Mouse (Mus musculus): Measurements from ENCODE around the gene Iqcf3. TPM values are rescaled to one million over a fixed set of nuclear protein-coding genes. Genes with fewer than 3 reads are reported as not detected.
A peak's percentile ranks its signal among the peaks of the same experiment; 100 is the strongest.
"Not testable (repeated sequence)": the region's sequence is repeated elsewhere in the genome, so short reads cannot be mapped to it uniquely, and the experiment has no call there.

Gene Iqcf3
- not detected for total RNA-seq (2021)
- long read RNA-seq, experiment 1, result 0 reads
- long read RNA-seq, experiment 2, partial matches to known transcripts, result 0 of 1 reads
- long read RNA-seq, experiment 2, other reads (novel, unspliced or antisense), result 1 of 1 reads

GRCm38 (mm10) chr9:106561531-106561930 is at the start of gene Iqcf3:
Gene Iqcf3 (minus strand): TSS chr9:106561631.
- DNase-seq (ENCODE audit: low spot score in 2 of 2), result no peak
- intact Hi-C loops (cut with DNase I), result no loop called here

GRCm38 (mm10) chr9:106610727-106611126 is 49.3 kb upstream of the Iqcf3 start:
- DNase-seq (ENCODE audit: low spot score in 2 of 2), result no peak
- intact Hi-C loops (cut with DNase I), result no loop called here

GRCm38 (mm10) chr9:106600546-106600945 is 39.1 kb upstream of the Iqcf3 start:
- DNase-seq (ENCODE audit: low spot score in 2 of 2), result peak; percentile 61 to 80
- intact Hi-C loops (cut with DNase I), result loop anchor here (2.0 kb wide), 1 partner anchor 42 kb away; no protein-coding TSS in a partner anchor

GRCm38 (mm10) chr9:106598466-106598865 is 37.0 kb upstream of the Iqcf3 start:
- intact Hi-C loops (cut with DNase I), result no loop called here
- DNase-seq (ENCODE audit: low spot score in 2 of 2), result no peak

- intact Hi-C loops (cut with DNase I), result no loop called here
- DNase-seq (ENCODE audit: low spot score in 2 of 2), result peak; percentile 30 to 43
Observed at GRCm38 (mm10) chr9:106595836-106596235, 34.4 kb upstream of the Iqcf3 start.

- intact Hi-C loops (cut with DNase I); DNase-seq (ENCODE audit: low spot score in 2 of 2): not testable (repeated sequence)
Observed at GRCm38 (mm10) chr9:106595402-106595801, 34.0 kb upstream of the Iqcf3 start.

- intact Hi-C loops (cut with DNase I), result no loop called here
- DNase-seq (ENCODE audit: low spot score in 2 of 2), result peak in 1 of 2 experiments; percentile 51
Observed at GRCm38 (mm10) chr9:106592158-106592557, 30.7 kb upstream of the Iqcf3 start.

- intact Hi-C loops (cut with DNase I), result no loop called here
Observed at GRCm38 (mm10) chr9:106582552-106582951, 21.1 kb upstream of the Iqcf3 start.

GRCm38 (mm10) chr9:106580016-106580415 is 18.6 kb upstream of the Iqcf3 start:
- peak in 1 of 2 experiments; percentile 48 for DNase-seq (ENCODE audit: low spot score in 2 of 2)
- intact Hi-C loops (cut with DNase I), result no loop called here

More at GRCm38 (mm10) chr9:106582552-106582951, 21.1 kb upstream of the Iqcf3 start:
- DNase-seq (ENCODE audit: low spot score in 2 of 2), result no peak

GRCm38 (mm10) chr9:106576112-106576511 is 14.7 kb upstream of the Iqcf3 start:
- intact Hi-C loops (cut with DNase I), result loop anchor here (5.0 kb wide), 1 partner anchor 34 kb away; no protein-coding TSS in a partner anchor
- no peak for DNase-seq (ENCODE audit: low spot score in 2 of 2)

- intact Hi-C loops (cut with DNase I), result no loop called here
- DNase-seq (ENCODE audit: low spot score in 2 of 2), result no peak
Observed at GRCm38 (mm10) chr9:106573366-106573765, 11.9 kb upstream of the Iqcf3 start.

GRCm38 (mm10) chr9:106572186-106572585 is 10.8 kb upstream of the Iqcf3 start:
- DNase-seq (ENCODE audit: low spot score in 2 of 2), result no peak
- intact Hi-C loops (cut with DNase I), result no loop called here

GRCm38 (mm10) chr9:106570896-106571295 is 9.5 kb upstream of the Iqcf3 start, which contains the start of gene Iqcf4:
Gene Iqcf4 (minus strand): TSS chr9:106570996.
- DNase-seq (ENCODE audit: low spot score in 2 of 2), result no peak

GRCm38 (mm10) chr9:106566437-106566836 is 5.0 kb upstream of the Iqcf3 start:
- intact Hi-C loops (cut with DNase I), result no loop called here
- no peak for DNase-seq (ENCODE audit: low spot score in 2 of 2)

More at GRCm38 (mm10) chr9:106570896-106571295, 9.5 kb upstream of the Iqcf3 start, which contains the start of gene Iqcf4:
- intact Hi-C loops (cut with DNase I), result no loop called here

- intact Hi-C loops (cut with DNase I), result no loop called here
- DNase-seq (ENCODE audit: low spot score in 2 of 2), result no peak
Observed at GRCm38 (mm10) chr9:106564025-106564424, 2.6 kb upstream of the Iqcf3 start.

- intact Hi-C loops (cut with DNase I), result no loop called here
Observed at GRCm38 (mm10) chr9:106562291-106562690, 860 bp upstream of the Iqcf3 start.

GRCm38 (mm10) chr9:106534975-106535374 is 26.5 kb downstream of the Iqcf3 start:
- intact Hi-C loops (cut with DNase I), result loop anchor here (5.0 kb wide), 1 partner anchor 107 kb away; no protein-coding TSS in a partner anchor
- DNase-seq (ENCODE audit: low spot score in 2 of 2), result peak; percentile 34 to 38

More at GRCm38 (mm10) chr9:106562291-106562690, 860 bp upstream of the Iqcf3 start:
- DNase-seq (ENCODE audit: low spot score in 2 of 2), result no peak

- no peak for DNase-seq (ENCODE audit: low spot score in 2 of 2)
- intact Hi-C loops (cut with DNase I), result loop anchor here (5.0 kb wide), 1 partner anchor 108 kb away; no protein-coding TSS in a partner anchor
Observed at GRCm38 (mm10) chr9:106534296-106534695, 27.1 kb downstream of the Iqcf3 start.

GRCm38 (mm10) chr9:106531833-106532232 is 29.6 kb downstream of the Iqcf3 start:
- DNase-seq (ENCODE audit: low spot score in 2 of 2), result peak; percentile 33 to 37
- intact Hi-C loops (cut with DNase I), result loop anchor here (5.0 kb wide), 1 partner anchor 110 kb away; no protein-coding TSS in a partner anchor

- no peak for DNase-seq (ENCODE audit: low spot score in 2 of 2)
- intact Hi-C loops (cut with DNase I), result no loop called here
Observed at GRCm38 (mm10) chr9:106519909-106520308, 41.5 kb downstream of the Iqcf3 start.

GRCm38 (mm10) chr9:106519433-106519832 is 42.0 kb downstream of the Iqcf3 start:
- no peak for DNase-seq (ENCODE audit: low spot score in 2 of 2)
- intact Hi-C loops (cut with DNase I), result no loop called here

Measured in left cerebral cortex, postnatal 14 days (tissue).